In the genomic region with DNA sequence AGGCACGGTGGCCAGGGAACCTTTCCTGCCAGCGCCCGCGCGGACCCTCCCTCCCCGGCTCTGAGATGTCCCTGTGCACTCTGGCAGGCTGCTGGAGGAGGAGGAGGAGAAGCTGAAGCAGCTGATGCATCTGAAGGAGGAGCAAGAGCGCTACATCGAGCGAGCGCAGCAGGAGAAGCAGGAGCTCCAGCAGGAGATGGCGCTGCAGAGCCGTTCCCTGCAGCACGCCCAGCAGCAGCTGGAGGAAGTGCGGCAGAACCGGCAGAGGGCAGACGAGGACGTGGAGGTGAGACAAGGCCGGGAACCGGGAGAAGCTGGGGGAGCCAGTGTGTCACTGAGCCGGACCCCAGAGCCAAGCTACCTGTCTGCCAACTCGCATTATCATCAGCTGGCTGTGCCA, we compare ENCODE assay signal across 9 mouse cellular contexts. TPM values are rescaled to one million over a fixed set of nuclear protein-coding genes. Genes with fewer than 3 reads are reported as not detected.
DNase-seq lines count a peak whose midpoint lies in the region; ATAC-seq and TF ChIP-seq lines count a peak whose summit lies in the region.
"Had no signal": no experiment of that assay in that cellular context is flagged by ENCODE, and none has a peak within 500 bp of the region (broad histone marks: within the 10 kb centered on the region; RNA-seq: fewer than 3 reads in every experiment).

No protein-coding gene starts in this region.

- no peaks in the 10 kb centered on the region for H3K9me3 ChIP-seq in G1E (replicated peaks)
- no peaks in the 10 kb centered on the region for H3K9me3 ChIP-seq in hindbrain, embryonic 11.5 days (ENCODE audit: control insufficient read depth, low read length)
- no peaks in the 10 kb centered on the region for H3K9me3 ChIP-seq in lung, embryonic 16.5 days (ENCODE audit: control insufficient read depth, low read length)

- peak overlapping the region; percentile 40 for H3K9ac ChIP-seq in hindbrain, embryonic 11.5 days (ENCODE audit: low read depth, low read length)
- peak overlapping the region; percentile 12 for H3K9ac ChIP-seq in lung, embryonic 16.5 days (ENCODE audit: low read length)

- ATAC-seq in G1E (ENCODE audit: extremely low read depth, insufficient number of reproducible peaks, low FRiP score, poor library complexity, severe bottlenecking) = peak; percentile 43; the same call in 1 of the 2 replicates
- ATAC-seq in hindbrain, embryonic 11.5 days (ENCODE audit: low FRiP score) = peak; percentile 62
- ATAC-seq in lung, embryonic 16.5 days (ENCODE audit: low read depth) = peak; percentile 66

- peak overlapping the region; percentile 46 for H3K4me2 ChIP-seq in hindbrain, embryonic 11.5 days (replicated peaks; ENCODE audit: low read depth, low read length)
- H3K4me2 ChIP-seq in lung, embryonic 16.5 days (ENCODE audit: low read depth, low read length) = peak overlapping the region; percentile 59

- TF ChIP-seq CTCF in G1E (IDR thresholded peaks at IDR 0.05; ENCODE audit: low read depth, low read length) = peak; percentile 72

- WGBS in hindbrain, embryonic 11.5 days = under 1% methylated on average over 21 of the region's 21 CpGs
- WGBS in lung, embryonic 16.5 days = 3% methylated on average over 21 of the region's 21 CpGs

- DNase-seq in G1E (ENCODE audit: low spot score) = peak; percentile 79
- peak; percentile 87 for DNase-seq in cerebellum, adult 9-10 months
- peak; percentile 89 to 95 for DNase-seq in frontal cortex, adult 2 months (ENCODE audit: extremely low spot score in 1 of 2, low spot score in 1 of 2)
- DNase-seq in hindbrain, embryonic 11.5 days (ENCODE audit: low spot score) = peak; percentile 89
- peak; percentile 92 for DNase-seq in layer of hippocampus, adult 9-11 months
- DNase-seq in ovary, postnatal 14 days (ENCODE audit: low spot score) = peak; percentile 84
- DNase-seq in thymus, postnatal 10 days (ENCODE audit: low spot score in 2 of 2) = peak; percentile 84 to 91

- H3K36me3 ChIP-seq in G1E (replicated peaks) = peaks cover 98% of the 10 kb centered on the region
- H3K36me3 ChIP-seq in hindbrain, embryonic 11.5 days (ENCODE audit: control insufficient read depth, insufficient read depth, low read length) = no peaks in the 10 kb centered on the region
- no peaks in the 10 kb centered on the region for H3K36me3 ChIP-seq in lung, embryonic 16.5 days (ENCODE audit: control insufficient read depth, insufficient read depth, low read length)

- no peak overlapping the region for H3K27ac ChIP-seq in hindbrain, embryonic 11.5 days (ENCODE audit: low read depth, low read length)
- H3K27ac ChIP-seq in lung, embryonic 16.5 days (ENCODE audit: low read length) = no peak overlapping the region
- H3K27ac ChIP-seq: macrophage had no signal

- H3K4me1 ChIP-seq in G1E (ENCODE audit: insufficient read depth, low read depth, low read length) = peaks cover 40% of the 10 kb centered on the region
- H3K4me1 ChIP-seq in hindbrain, embryonic 11.5 days (replicated peaks; ENCODE audit: control insufficient read depth, insufficient read depth, low read length) = no peaks in the 10 kb centered on the region; the same call in 1 of the 2 replicates
- peaks cover 15% of the 10 kb centered on the region for H3K4me1 ChIP-seq in lung, embryonic 16.5 days (replicated peaks; ENCODE audit: control insufficient read depth, insufficient read depth, low read length)

- peak overlapping the region; percentile 13; the same call in 1 of the 2 replicates for H3K4me3 ChIP-seq in G1E (ENCODE audit: low read depth, low read length)
- peak overlapping the region; percentile 18 for H3K4me3 ChIP-seq in hindbrain, embryonic 11.5 days (ENCODE audit: low read depth, low read length)
- peak overlapping the region; percentile 22 for H3K4me3 ChIP-seq in lung, embryonic 16.5 days (ENCODE audit: low read length)

- no peaks in the 10 kb centered on the region; the same call in 1 of the 2 replicates for H3K27me3 ChIP-seq in G1E (ENCODE audit: insufficient read depth, low read length)
- H3K27me3 ChIP-seq in hindbrain, embryonic 11.5 days (ENCODE audit: control insufficient read depth, insufficient read depth, low read length) = no peaks in the 10 kb centered on the region
- no peaks in the 10 kb centered on the region for H3K27me3 ChIP-seq in lung, embryonic 16.5 days (ENCODE audit: control insufficient read depth, insufficient read depth, low read depth, low read length)

RNA-seq across cellular contexts. Expression of gene Ppard, which starts 6.5 kb away (rescaled TPM):
- 19.1 and 23.4 TPM in 2 replicates for total RNA-seq in G1E (2014; fragmentation: Nextera tagmentation)
- total RNA-seq in G1E (2017) = 2.6 and 3.0 TPM in 2 replicates
- polyA plus RNA-seq in G1E (2012) = 17.8 and 17.9 TPM in 2 replicates
- polyA plus RNA-seq in frontal cortex, adult 2 months (2012; rRNA removed) = 21.2 and 22.9 TPM in 2 replicates
- polyA plus RNA-seq in hindbrain, embryonic 11.5 days (2014; fragmentation: Nextera tagmentation; extraction: Ambion mirVana) = 1.7 and 3.5 TPM in 2 replicates
- 2.7 TPM in 2 replicates for polyA plus RNA-seq in lung, embryonic 16.5 days (2015; fragmentation: Nextera tagmentation; extraction: Ambion mirVana)

RNA-seq across cellular contexts. Expression of gene Def6, which starts 18.4 kb away (rescaled TPM):
- 38.5 and 58.4 TPM in 2 replicates for total RNA-seq in G1E (2014; fragmentation: Nextera tagmentation)
- 92.8 and 113 TPM in 2 replicates for total RNA-seq in G1E (2017)
- 308 and 346 TPM in 2 replicates for polyA plus RNA-seq in G1E (2012)
- polyA plus RNA-seq in frontal cortex, adult 2 months (2012; rRNA removed) = 5.6 and 5.9 TPM in 2 replicates
- 1.8 and 2.9 TPM in 2 replicates for polyA plus RNA-seq in hindbrain, embryonic 11.5 days (2014; fragmentation: Nextera tagmentation; extraction: Ambion mirVana)
- polyA plus RNA-seq in lung, embryonic 16.5 days (2015; fragmentation: Nextera tagmentation; extraction: Ambion mirVana) = 5.2 and 8.6 TPM in 2 replicates

RNA-seq across cellular contexts. Expression of gene Zfp523, which starts 49.1 kb away (rescaled TPM):
- 18.2 and 20.8 TPM in 2 replicates for total RNA-seq in G1E (2014; fragmentation: Nextera tagmentation)
- total RNA-seq in G1E (2017) = 11.9 and 15.7 TPM in 2 replicates
- polyA plus RNA-seq in G1E (2012) = 39.9 and 48.5 TPM in 2 replicates
- 135 and 144 TPM in 2 replicates for polyA plus RNA-seq in frontal cortex, adult 2 months (2012; rRNA removed)
- 27.6 and 29.5 TPM in 2 replicates for polyA plus RNA-seq in hindbrain, embryonic 11.5 days (2014; fragmentation: Nextera tagmentation; extraction: Ambion mirVana)
- polyA plus RNA-seq in lung, embryonic 16.5 days (2015; fragmentation: Nextera tagmentation; extraction: Ambion mirVana) = 34.2 and 34.9 TPM in 2 replicates

Comparison
In these comparisons a context has a peak if more than half of its experiments do, and no peak if none do; other contexts are left out.
1. RNA of gene Def6, which starts 18.4 kb away (polyA plus RNA-seq): 308 to 346 TPM in G1E; 5.6 to 5.9 TPM in frontal cortex, adult 2 months, 5.2 to 8.6 TPM in lung, embryonic 16.5 days and 1.8 to 2.9 TPM in hindbrain, embryonic 11.5 days; every median in the first group is over 10 times any median in the second.
2. Peak in every context shown above with its lines, with median percentiles within 50 percentile points of each other: ATAC-seq, DNase-seq and H3K4me3 ChIP-seq.